Mouse (Mus musculus): ENCODE results near the gene BC051665. TPM values are rescaled to one million over a fixed set of nuclear protein-coding genes. Genes with fewer than 3 reads are reported as not detected.

Gene BC051665
- not detected in 2 replicates for polyA plus RNA-seq (2011; ENCODE audit: insufficient read depth, insufficient read length, low replicate concordance, missing spikeins)

DNA sequence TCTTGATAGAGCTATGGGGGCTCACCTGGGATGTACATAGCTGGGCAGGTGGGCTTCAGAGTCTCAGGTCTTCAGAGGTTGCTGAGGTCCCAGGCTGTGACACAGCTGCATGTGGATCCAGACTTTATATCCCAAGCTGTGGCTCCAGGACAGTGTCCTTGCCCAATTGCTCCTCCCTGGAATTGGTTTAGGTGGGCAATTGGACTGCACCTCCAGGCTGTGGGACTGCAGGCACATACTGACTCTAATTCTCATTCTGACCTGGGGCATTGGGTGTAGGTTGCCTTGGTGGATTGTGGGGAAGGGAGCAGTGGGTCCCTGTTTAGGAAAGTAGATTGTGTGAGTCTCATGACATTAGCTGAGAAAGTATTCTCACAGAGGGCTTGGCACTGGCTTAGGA lies at the start of gene BC051665:
Gene BC051665, minus strand, starts transcription at position 101 of the 400 bp plus-strand sequence.
- TF ChIP-seq POLR2A (IDR thresholded peaks at IDR 0.05; ENCODE audit: borderline replicate concordance, control insufficient read depth, low read depth, low read length), result no peak
- no peak for TF ChIP-seq CTCF (IDR thresholded peaks at IDR 0.05; ENCODE audit: control insufficient read depth, insufficient read depth, low read length)
- Histone ChIP-seq H3K4me3 (replicated peaks; ENCODE audit: control insufficient read depth, low read depth, low read length) (no peak within 1 kb of the TSS), H3K27ac (ENCODE audit: control insufficient read depth, insufficient read depth, low read depth, low read length, poor library complexity) (no peak within 1 kb of the TSS; the same call in 1 of the 2 replicates)

GRCm38 (mm10) chr13:60826052-60826451 lies 39.9 kb upstream of the BC051665 start:
- Histone ChIP-seq H3K4me1 (ENCODE audit: control insufficient read depth, insufficient read depth, low read length) (no peaks in the 10 kb centered on the region), H3K4me3 (replicated peaks; ENCODE audit: control insufficient read depth, low read depth, low read length) (no peak overlapping the region), H3K27ac (ENCODE audit: control insufficient read depth, insufficient read depth, low read depth, low read length, poor library complexity) (no peak overlapping the region)
- WGBS, result 29% methylated on average over 3 of the region's 3 CpGs
- TF ChIP-seq CTCF (IDR thresholded peaks at IDR 0.05; ENCODE audit: control insufficient read depth, insufficient read depth, low read length) (no peak), POLR2A (IDR thresholded peaks at IDR 0.05; ENCODE audit: borderline replicate concordance, control insufficient read depth, low read depth, low read length) (no peak)

More for the DNA sequence above, at the start of gene BC051665:
- H3K4me1 ChIP-seq (ENCODE audit: control insufficient read depth, insufficient read depth, low read length), result no peaks in the 10 kb centered on the region

GRCm38 (mm10) chr13:60820486-60821175 lies 34.5 kb upstream of the BC051665 start:
- no peak for TF ChIP-seq POLR2A (IDR thresholded peaks at IDR 0.05; ENCODE audit: borderline replicate concordance, control insufficient read depth, low read depth, low read length)
- no peak for TF ChIP-seq CTCF (IDR thresholded peaks at IDR 0.05; ENCODE audit: control insufficient read depth, insufficient read depth, low read length)
- no peaks in the 10 kb centered on the region for H3K4me1 ChIP-seq (ENCODE audit: control insufficient read depth, insufficient read depth, low read length)
- WGBS, result 65% methylated on average over 3 of the region's 3 CpGs
- no peak overlapping the region for H3K27ac ChIP-seq (ENCODE audit: control insufficient read depth, insufficient read depth, low read depth, low read length, poor library complexity)
- H3K4me3 ChIP-seq (replicated peaks; ENCODE audit: control insufficient read depth, low read depth, low read length), result no peak overlapping the region

DNA sequence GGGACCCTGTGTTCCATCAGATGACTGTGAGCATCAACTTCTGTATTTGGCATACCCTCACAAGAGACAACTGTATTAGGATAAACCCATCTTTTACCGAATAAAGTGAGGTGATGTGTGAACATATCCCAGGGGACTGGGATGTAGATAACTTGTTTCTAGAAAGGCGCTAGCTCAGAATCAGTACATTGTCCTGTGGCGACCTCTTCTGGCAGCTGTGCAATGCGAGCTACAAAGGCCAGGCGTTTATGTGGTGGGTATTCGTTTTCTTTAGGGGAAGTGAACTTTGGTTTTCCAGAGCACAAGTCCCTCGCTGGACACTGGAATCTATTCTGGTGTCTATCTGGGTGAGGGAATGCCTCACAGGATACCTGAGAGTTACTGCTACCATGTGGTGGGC lies 33.3 kb upstream of the BC051665 start:
- Histone ChIP-seq H3K4me3 (replicated peaks; ENCODE audit: control insufficient read depth, low read depth, low read length) (no peak overlapping the region), H3K27ac (ENCODE audit: control insufficient read depth, insufficient read depth, low read depth, low read length, poor library complexity) (no peak overlapping the region), H3K4me1 (ENCODE audit: control insufficient read depth, insufficient read depth, low read length) (no peaks in the 10 kb centered on the region)
- 4% methylated on average over 7 of the region's 7 CpGs for WGBS
- TF ChIP-seq POLR2A (IDR thresholded peaks at IDR 0.05; ENCODE audit: borderline replicate concordance, control insufficient read depth, low read depth, low read length) (no peak), CTCF (IDR thresholded peaks at IDR 0.05; ENCODE audit: control insufficient read depth, insufficient read depth, low read length) (0 out of 2 replicates have a peak, but pooled peaks have one; percentile 24)

DNA sequence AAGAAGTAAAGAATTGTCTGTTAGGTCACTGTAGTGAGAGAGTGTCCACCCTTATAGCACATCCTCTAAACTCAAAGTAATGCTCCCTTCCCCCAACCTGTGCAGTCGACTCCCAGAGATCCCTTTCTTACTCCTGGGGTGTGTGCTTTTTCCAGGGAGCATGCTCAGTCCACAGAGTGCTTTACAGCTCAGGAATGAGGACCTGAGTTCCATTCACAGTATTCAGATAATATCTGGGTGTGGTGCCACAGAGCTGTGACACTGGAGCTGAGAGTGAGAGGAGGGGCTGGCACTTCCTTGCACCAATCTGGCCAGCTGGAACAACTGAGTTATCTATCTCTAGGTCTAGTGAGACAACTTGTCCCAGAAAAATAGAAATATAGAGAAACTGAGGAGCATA lies 27.6 kb upstream of the BC051665 start:
- H3K4me1 ChIP-seq (ENCODE audit: control insufficient read depth, insufficient read depth, low read length), result no peaks in the 10 kb centered on the region
- no peak overlapping the region for H3K27ac ChIP-seq (ENCODE audit: control insufficient read depth, insufficient read depth, low read depth, low read length, poor library complexity)
- TF ChIP-seq CTCF (IDR thresholded peaks at IDR 0.05; ENCODE audit: control insufficient read depth, insufficient read depth, low read length) (no peak), POLR2A (IDR thresholded peaks at IDR 0.05; ENCODE audit: borderline replicate concordance, control insufficient read depth, low read depth, low read length) (no peak)
- WGBS, result 42% methylated on average over 1 of the region's 1 CpGs
- H3K4me3 ChIP-seq (replicated peaks; ENCODE audit: control insufficient read depth, low read depth, low read length), result no peak overlapping the region

GRCm38 (mm10) chr13:60812768-60813167 lies 26.6 kb upstream of the BC051665 start:
- H3K4me1 ChIP-seq (ENCODE audit: control insufficient read depth, insufficient read depth, low read length), result no peaks in the 10 kb centered on the region
- TF ChIP-seq CTCF (IDR thresholded peaks at IDR 0.05; ENCODE audit: control insufficient read depth, insufficient read depth, low read length) (no peak), POLR2A (IDR thresholded peaks at IDR 0.05; ENCODE audit: borderline replicate concordance, control insufficient read depth, low read depth, low read length) (no peak)
- 77% methylated on average over 6 of the region's 6 CpGs for WGBS

DNA sequence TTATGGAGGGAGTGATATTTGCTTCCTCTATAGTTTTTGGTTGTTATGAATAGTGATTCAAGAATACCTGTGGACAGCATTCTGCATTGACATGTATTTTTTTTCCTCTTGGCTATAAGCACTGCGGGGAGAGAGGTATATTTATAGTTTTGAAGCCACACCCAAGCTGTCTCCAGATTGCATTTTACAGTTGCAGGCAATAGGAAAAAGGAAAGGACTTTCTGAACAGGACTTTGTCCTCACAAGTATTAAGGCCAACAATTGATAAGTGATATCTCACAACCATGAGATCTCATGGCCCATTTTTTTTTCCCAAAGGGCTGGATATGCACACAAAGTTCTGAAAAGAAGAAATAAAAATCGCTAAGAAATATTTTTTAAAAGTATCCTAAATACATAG lies 23.5 kb upstream of the BC051665 start:
- H3K4me1 ChIP-seq (ENCODE audit: control insufficient read depth, insufficient read depth, low read length), result no peaks in the 10 kb centered on the region
- H3K4me3 ChIP-seq (replicated peaks; ENCODE audit: control insufficient read depth, low read depth, low read length), result no peak overlapping the region
- 71% methylated on average over 2 of the region's 2 CpGs for WGBS
- TF ChIP-seq CTCF (IDR thresholded peaks at IDR 0.05; ENCODE audit: control insufficient read depth, insufficient read depth, low read length) (no peak), POLR2A (IDR thresholded peaks at IDR 0.05; ENCODE audit: borderline replicate concordance, control insufficient read depth, low read depth, low read length) (no peak)
- H3K27ac ChIP-seq (ENCODE audit: control insufficient read depth, insufficient read depth, low read depth, low read length, poor library complexity), result no peak overlapping the region

More at GRCm38 (mm10) chr13:60812768-60813167, 26.6 kb upstream of the BC051665 start:
- H3K27ac ChIP-seq (ENCODE audit: control insufficient read depth, insufficient read depth, low read depth, low read length, poor library complexity), result no peak overlapping the region
- H3K4me3 ChIP-seq (replicated peaks; ENCODE audit: control insufficient read depth, low read depth, low read length), result no peak overlapping the region

DNA sequence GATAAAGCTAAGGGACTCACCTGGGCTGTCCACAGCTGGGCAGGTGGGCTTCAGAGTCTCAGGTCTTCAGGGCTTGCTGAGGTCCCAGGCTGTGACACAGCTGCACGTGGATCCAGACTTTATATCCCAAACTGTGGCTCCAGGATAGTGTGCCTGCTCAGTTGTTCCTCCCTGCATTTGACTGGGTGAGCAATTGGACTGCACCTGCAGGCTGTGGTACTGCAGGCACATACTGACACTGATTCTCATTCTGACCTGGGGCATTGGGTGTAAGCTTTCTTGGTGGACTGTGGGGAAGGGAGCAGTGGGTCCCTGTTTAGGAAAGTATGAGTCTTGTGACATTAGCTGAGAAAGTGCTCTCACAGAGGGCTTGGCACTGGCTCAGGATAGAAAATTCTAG lies 16.6 kb upstream of the BC051665 start, which contains the start of gene Ctsll3:
Gene Ctsll3, minus strand, starts transcription at position 101 of the 400 bp plus-strand sequence.
- no peak within 1 kb of the TSS for H3K27ac ChIP-seq (ENCODE audit: control insufficient read depth, insufficient read depth, low read depth, low read length, poor library complexity)
- 67% methylated on average over 1 of the region's 1 CpGs for WGBS
- no peak within 1 kb of the TSS for H3K4me3 ChIP-seq (replicated peaks; ENCODE audit: control insufficient read depth, low read depth, low read length)
- TF ChIP-seq POLR2A (IDR thresholded peaks at IDR 0.05; ENCODE audit: borderline replicate concordance, control insufficient read depth, low read depth, low read length), result no peak
- TF ChIP-seq CTCF (IDR thresholded peaks at IDR 0.05; ENCODE audit: control insufficient read depth, insufficient read depth, low read length), result no peak
- H3K4me1 ChIP-seq (ENCODE audit: control insufficient read depth, insufficient read depth, low read length), result no peaks in the 10 kb centered on the region
